Mouse (Mus musculus): ENCODE measurements around the gene Zswim3. TPM values are rescaled to one million over a fixed set of nuclear protein-coding genes. Genes with fewer than 3 reads are reported as not detected.

Zswim3 gene
- total RNA-seq, 2 experiments from 2014 or later: 6.9 to 8.0 TPM

GRCm38 (mm10) chr2:164803201-164803920, 1.5 kb upstream of the Zswim3 start:
- DNase-seq: no peak

GRCm38 (mm10) chr2:164803921-164804313, 981 bp upstream of the Zswim3 start:
- DNase-seq: no peak
- intact Hi-C loops (cut with DNase I): no loop called here

More at GRCm38 (mm10) chr2:164803201-164803920, 1.5 kb upstream of the Zswim3 start:
- intact Hi-C loops (cut with DNase I): no loop called here

GRCm38 (mm10) chr2:164805332-164805718, 427 bp downstream of the Zswim3 start:
- intact Hi-C loops (cut with DNase I): no loop called here
- no peak for DNase-seq

DNA sequence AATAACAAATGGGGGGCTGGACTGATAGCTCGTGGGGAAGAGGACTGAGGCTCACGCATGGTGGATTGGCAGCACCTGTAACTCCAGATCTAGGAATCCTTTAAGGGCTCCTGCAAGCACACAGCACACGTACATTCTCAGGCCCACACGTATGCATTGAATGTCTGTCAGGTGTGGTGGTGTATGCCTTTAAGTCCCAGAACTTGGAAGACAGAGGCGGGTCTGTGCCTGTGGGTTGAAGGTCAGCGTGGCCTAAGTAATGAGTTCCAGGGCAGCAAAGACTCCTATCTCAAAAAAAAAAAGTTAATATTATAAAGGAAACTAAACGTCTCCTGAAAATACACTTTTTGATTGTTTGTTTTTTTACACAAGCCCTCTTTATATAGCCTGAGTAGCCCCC, 1.7 kb downstream of the Zswim3 start:
- intact Hi-C loops (cut with DNase I): no loop called here
- DNase-seq: no peak

DNA sequence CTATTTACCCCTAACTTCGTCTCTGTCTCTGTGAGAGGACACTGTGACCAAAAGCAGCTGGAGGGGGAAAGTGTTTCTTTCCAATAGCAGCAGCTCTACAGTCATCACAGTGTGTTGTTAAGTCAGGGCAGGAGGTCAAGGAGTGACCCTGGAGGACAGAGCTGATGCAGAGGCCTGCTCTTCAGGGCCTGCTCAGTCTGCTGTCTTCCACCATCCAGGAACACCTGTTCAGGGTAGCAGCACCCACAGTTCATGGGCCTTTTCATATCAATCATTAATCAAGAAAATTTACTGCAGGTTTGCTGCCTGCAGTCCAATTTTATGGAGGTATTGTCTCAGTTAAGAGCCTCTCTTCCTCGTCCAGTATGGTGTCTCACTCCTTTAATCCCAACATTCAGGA, 8.7 kb downstream of the Zswim3 start:
- no peak for DNase-seq
- intact Hi-C loops (cut with DNase I): no loop called here

- intact Hi-C loops (cut with DNase I): no loop called here
- DNase-seq: no peak
Measured at GRCm38 (mm10) chr2:164815348-164815747, 10.4 kb downstream of the Zswim3 start.

GRCm38 (mm10) chr2:164815821-164816220, 10.9 kb downstream of the Zswim3 start:
- intact Hi-C loops (cut with DNase I): no loop called here
- no peak for DNase-seq

GRCm38 (mm10) chr2:164817206-164817605, 12.3 kb downstream of the Zswim3 start:
- intact Hi-C loops (cut with DNase I): no loop called here
- DNase-seq: no peak

DNA sequence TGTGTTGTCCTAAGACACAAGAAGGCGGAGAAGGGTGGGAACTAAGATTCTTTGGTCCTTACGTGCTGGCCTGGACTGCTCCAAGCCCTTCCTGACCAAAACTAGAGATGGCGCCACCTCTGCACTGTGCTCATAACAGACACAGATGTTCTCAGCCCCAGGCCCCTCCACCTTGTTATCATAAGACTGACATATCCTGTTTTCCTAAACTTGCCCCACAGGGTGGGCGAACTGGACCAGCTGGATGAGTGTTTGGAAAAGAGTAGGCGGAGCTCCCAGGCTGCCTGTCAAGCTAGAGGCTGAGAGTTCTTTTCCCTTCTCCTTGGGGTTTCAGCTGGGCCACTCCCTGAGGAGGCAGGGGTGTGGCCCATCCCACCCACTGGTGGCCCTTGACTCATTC, 12.8 kb downstream of the Zswim3 start:
- no peak for DNase-seq
- intact Hi-C loops (cut with DNase I): no loop called here

- DNase-seq: no peak
- intact Hi-C loops (cut with DNase I): no loop called here
Measured at GRCm38 (mm10) chr2:164821060-164821459, 16.2 kb downstream of the Zswim3 start.

GRCm38 (mm10) chr2:164822636-164823165, 17.8 kb downstream of the Zswim3 start, which contains the start of gene Zswim1:
Zswim1 (plus strand) TSS chr2:164822686.
- peak; percentile 99 for DNase-seq
- intact Hi-C loops (cut with DNase I): no loop called here

DNA sequence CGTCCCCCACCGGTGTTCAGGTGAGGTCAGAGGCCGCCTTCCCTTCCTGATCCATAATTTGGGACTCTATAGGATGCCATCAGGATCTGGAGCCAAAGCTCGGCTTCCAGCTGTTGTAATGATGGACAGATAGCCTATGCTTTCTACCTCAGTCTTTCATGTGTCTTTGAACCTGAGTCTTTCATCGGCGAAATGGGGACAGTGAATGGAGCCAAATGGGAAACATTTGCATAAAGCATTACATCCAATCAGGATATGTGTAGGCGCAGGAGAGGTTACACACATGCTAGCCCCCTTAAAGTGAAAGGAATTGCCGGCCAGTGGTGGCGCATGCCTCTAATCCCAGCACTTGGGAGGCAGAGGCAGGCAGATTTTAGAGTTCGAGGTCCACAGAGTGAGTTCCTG, 18.3 kb downstream of the Zswim3 start:
- intact Hi-C loops (cut with DNase I): no loop called here
- no peak for DNase-seq

- intact Hi-C loops (cut with DNase I): no loop called here
- DNase-seq: no peak
Measured at GRCm38 (mm10) chr2:164823969-164824368, 19.1 kb downstream of the Zswim3 start.

- DNase-seq: no peak
- intact Hi-C loops (cut with DNase I): no loop called here
Measured at GRCm38 (mm10) chr2:164825521-164825920, 20.6 kb downstream of the Zswim3 start.

- intact Hi-C loops (cut with DNase I): no loop called here
- no peak for DNase-seq
Measured at GRCm38 (mm10) chr2:164827146-164827850, 22.4 kb downstream of the Zswim3 start.

- intact Hi-C loops (cut with DNase I): no loop called here
- no peak for DNase-seq
Measured at GRCm38 (mm10) chr2:164828437-164828836, 23.5 kb downstream of the Zswim3 start, which contains the start of gene Spata25. Spata25 (minus strand) TSS chr2:164828537.

DNA sequence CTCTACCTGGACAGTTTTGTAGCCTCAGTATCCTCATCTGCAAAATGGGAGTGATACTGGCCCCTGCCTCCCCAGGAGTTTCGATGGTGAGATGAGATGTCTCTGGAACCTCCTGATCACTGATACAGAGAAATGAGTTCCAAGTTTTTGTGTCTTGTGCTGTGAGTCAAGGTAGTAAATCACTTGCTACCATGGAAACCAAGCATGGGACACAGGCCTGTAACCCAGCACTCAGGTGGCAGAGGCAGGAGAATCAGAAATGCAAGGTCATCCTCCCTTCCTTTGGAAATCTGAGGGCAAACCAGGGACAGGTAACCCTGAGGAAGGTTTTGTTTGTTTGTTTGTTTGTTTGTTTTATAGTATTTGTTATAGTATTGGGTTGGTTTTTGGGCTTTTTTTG, 24.2 kb downstream of the Zswim3 start:
- intact Hi-C loops (cut with DNase I): no loop called here
- no peak for DNase-seq

- intact Hi-C loops (cut with DNase I): no loop called here
- DNase-seq: no peak
Measured at GRCm38 (mm10) chr2:164831029-164831428, 26.1 kb downstream of the Zswim3 start.

- intact Hi-C loops (cut with DNase I): no loop called here
- peak; percentile 62 for DNase-seq
Measured at GRCm38 (mm10) chr2:164832032-164832747, 27.3 kb downstream of the Zswim3 start.

DNA sequence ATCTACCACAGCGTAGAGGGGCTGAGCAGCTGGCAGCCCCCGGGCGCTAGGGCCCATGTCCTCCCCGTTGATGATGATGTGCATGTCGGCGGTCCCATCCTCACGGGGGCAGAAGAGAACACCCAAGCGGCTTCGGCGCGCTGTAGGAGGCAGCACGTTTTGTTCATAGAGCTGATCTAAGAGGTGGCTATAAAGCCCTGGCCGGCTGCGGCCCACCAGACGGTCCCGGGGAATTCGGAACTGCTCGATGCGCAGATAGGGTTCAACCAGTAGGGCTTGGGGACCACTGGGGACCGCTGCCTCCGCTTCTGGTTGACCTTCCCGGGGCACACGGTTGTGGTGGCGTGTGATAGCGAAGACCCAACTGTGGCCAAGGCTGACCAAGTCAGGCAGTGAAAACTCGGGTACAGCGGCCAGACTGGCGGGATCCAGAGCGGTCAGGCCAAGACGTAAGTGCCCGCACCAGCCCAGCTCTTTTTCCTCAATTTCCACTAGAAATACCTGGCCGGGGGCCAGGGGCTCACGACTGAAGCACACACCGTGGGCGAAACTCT, 27.9 kb downstream of the Zswim3 start, which contains the start of gene Ctsa:
Gene Ctsa (plus strand): TSS at position 126 of the 554 bp plus-strand sequence.
- intact Hi-C loops (cut with DNase I): no loop called here
- peak; percentile 75 for DNase-seq

Data from left cerebral cortex, postnatal 4 days (tissue).